Mouse (Mus musculus) kidney, postnatal 0 days (tissue): ENCODE results near the gene Clpx. TPM values are rescaled to one million over a fixed set of nuclear protein-coding genes. Genes with fewer than 3 reads are reported as not detected.

Experiments used
- ATAC-seq: fragments of 200-750 bp; cut with Nextera tagmentation; replicated peaks from 2 replicates; pipeline ENCODE4 v1.8.0; 2017; ENCODE audit warnings: low read depth, moderate number of reproducible peaks, moderate TSS enrichment, moderate library complexity; ENCODE audit not compliant: low FRiP score
- DNase-seq: peaks from one replicate; pipeline ENCODE4 v3.0.0-alpha.2; 2016; ENCODE audit warnings: low spot score
- H3K27ac ChIP-seq: fragments of 300-500 bp; sonication (generic); 2 replicates; pipeline ENCODE4 v1.5.1; 2014; ENCODE audit warnings: mild to moderate bottlenecking
- H3K27me3 ChIP-seq: fragments of 300-500 bp; sonication (generic); 2 replicates; pipeline ENCODE4 v1.6.1; 2014; ENCODE audit warnings: low read length, mixed read lengths; ENCODE audit not compliant: insufficient read depth
- H3K36me3 ChIP-seq: fragments of 300-500 bp; sonication (generic); 2 replicates; pipeline ENCODE4 v1.6.1; 2014; ENCODE audit warnings: low read length, mixed read lengths; ENCODE audit not compliant: insufficient read depth
- H3K4me1 ChIP-seq: fragments of 300-500 bp; sonication (generic); replicated peaks from 2 replicates; pipeline ENCODE4 v1.6.1; 2014; ENCODE audit warnings: antibody characterized with exemption, low read length, mixed read lengths; ENCODE audit not compliant: insufficient read depth
- H3K4me2 ChIP-seq: fragments of 300-500 bp; sonication (generic); 2 replicates; pipeline ENCODE4 v1.6.1; 2014; ENCODE audit warnings: mild to moderate bottlenecking, low read length, moderate library complexity, mixed read lengths
- H3K4me3 ChIP-seq: fragments of 300-500 bp; sonication (generic); replicated peaks from 2 replicates; pipeline ENCODE4 v1.5.1; 2014; ENCODE audit warnings: low read depth, low read length
- H3K9ac ChIP-seq: fragments of 300-500 bp; sonication (generic); 2 replicates; pipeline ENCODE4 v1.6.1; 2014; ENCODE audit warnings: low read depth, low read length
- H3K9me3 ChIP-seq: fragments of 300-500 bp; sonication (generic); replicated peaks from 2 replicates; pipeline ENCODE4 v1.6.1; 2016; ENCODE audit warnings: low read length, inconsistent platforms, mixed read lengths
- CTCF ChIP-seq: IDR thresholded peaks from 2 replicates; pipeline ENCODE4 v1.5.1; 2016; ENCODE audit warnings: antibody characterized with exemption, low read depth, mild to moderate bottlenecking, moderate library complexity
- WGBS: fragments of 180-500 bp; shearing (Covaris S2); extraction: QIAGEN DNeasy Blood & Tissue Kit; methylation state at CpG from one replicate; pipeline ENCODE4 v1.1.7; 2014; 5-methylcytosine and 5-hydroxymethylcytosine counted together
- polyA plus RNA-seq: library from polyadenylated mRNA; unstranded; fragments of >200 nt; fragmentation: Nextera tagmentation; extraction: Ambion mirVana; gene quantifications from 2 replicates; pipeline ENCODE4 v1.2.1, GENCODE M21; 2015

Gene Clpx
- polyA plus RNA-seq: 59.5 and 62.3 TPM in 2 replicates

GRCm38 (mm10) chr9:65293973-65294715 is at the start of gene Clpx:
Clpx (plus strand) TSS chr9:65294260.
- DNase-seq: peak; percentile 100
- Histone ChIP-seq H3K4me2 (peak within 1 kb of the TSS; percentile 85), H3K4me1 (0 out of 2 replicates have a peak, but pooled peaks cover 8% of the 10 kb centered on the region), H3K4me3 (peak within 1 kb of the TSS; percentile 81), H3K36me3 (no peaks in the 10 kb centered on the region), H3K9me3 (no peaks in the 10 kb centered on the region), H3K27me3 (no peaks in the 10 kb centered on the region), H3K27ac (peak within 1 kb of the TSS; percentile 95), H3K9ac (peak within 1 kb of the TSS; percentile 95)
- TF ChIP-seq CTCF: no peak
- peak; percentile 96 for ATAC-seq
- WGBS: under 1% methylated on average over 71 of the region's 71 CpGs

GRCm38 (mm10) chr9:65247502-65248376 is 46.3 kb upstream of the Clpx start:
- Histone ChIP-seq H3K9ac (no peak overlapping the region), H3K4me1 (peaks cover 24% of the 10 kb centered on the region), H3K36me3 (no peaks in the 10 kb centered on the region), H3K9me3 (no peaks in the 10 kb centered on the region), H3K27ac (peak overlapping the region; percentile 31), H3K4me2 (no peak overlapping the region), H3K27me3 (no peaks in the 10 kb centered on the region), H3K4me3 (no peak overlapping the region)
- DNase-seq (peak; percentile 76), ATAC-seq (peak; percentile 53)
- TF ChIP-seq CTCF: no peak
- 46% methylated on average over 16 of the region's 16 CpGs for WGBS

- no peak; the same call in 1 of the 2 replicates for ATAC-seq
- Histone ChIP-seq H3K27ac (peak overlapping the region; percentile 31), H3K27me3 (no peaks in the 10 kb centered on the region), H3K9ac (no peak overlapping the region), H3K9me3 (no peaks in the 10 kb centered on the region), H3K4me3 (no peak overlapping the region), H3K36me3 (no peaks in the 10 kb centered on the region), H3K4me2 (no peak overlapping the region), H3K4me1 (peaks cover 20% of the 10 kb centered on the region)
- no peak for TF ChIP-seq CTCF
- 68% methylated on average over 5 of the region's 5 CpGs for WGBS
- peak; percentile 72 for DNase-seq
Observed at GRCm38 (mm10) chr9:65248377-65248690, 45.7 kb upstream of the Clpx start.

- Histone ChIP-seq H3K9ac (no peak overlapping the region), H3K4me2 (no peak overlapping the region), H3K4me1 (0 out of 2 replicates have a peak, but pooled peaks cover 7% of the 10 kb centered on the region), H3K4me3 (no peak overlapping the region), H3K27ac (no peak overlapping the region), H3K36me3 (no peaks in the 10 kb centered on the region), H3K27me3 (no peaks in the 10 kb centered on the region), H3K9me3 (no peaks in the 10 kb centered on the region)
- TF ChIP-seq CTCF: no peak
- no peak for DNase-seq
- WGBS: 41% methylated on average over 3 of the region's 3 CpGs
- no peak for ATAC-seq
Observed at GRCm38 (mm10) chr9:65252026-65252425, 42.0 kb upstream of the Clpx start.

- DNase-seq (no peak), ATAC-seq (no peak)
- Histone ChIP-seq H3K27me3 (no peaks in the 10 kb centered on the region), H3K27ac (no peak overlapping the region), H3K4me3 (no peak overlapping the region), H3K9me3 (no peaks in the 10 kb centered on the region), H3K9ac (no peak overlapping the region), H3K36me3 (no peaks in the 10 kb centered on the region), H3K4me2 (no peak overlapping the region), H3K4me1 (no peaks in the 10 kb centered on the region)
- 60% methylated on average over 11 of the region's 11 CpGs for WGBS
- TF ChIP-seq CTCF: no peak
Observed at GRCm38 (mm10) chr9:65255906-65256600, 38.0 kb upstream of the Clpx start.
